Mouse (Mus musculus) lung, postnatal 25 days (tissue): Measurements from ENCODE around the gene Cox20.

Source experiments
- DNase-seq: peaks from one replicate; pipeline ENCODE4 v3.0.0; 2022; ENCODE audit warnings: low spot score

Cox20 gene

GRCm38 (mm10) chr1:178351643-178352042 is 32.7 kb downstream of the Cox20 start:
- DNase-seq: no peak

DNA sequence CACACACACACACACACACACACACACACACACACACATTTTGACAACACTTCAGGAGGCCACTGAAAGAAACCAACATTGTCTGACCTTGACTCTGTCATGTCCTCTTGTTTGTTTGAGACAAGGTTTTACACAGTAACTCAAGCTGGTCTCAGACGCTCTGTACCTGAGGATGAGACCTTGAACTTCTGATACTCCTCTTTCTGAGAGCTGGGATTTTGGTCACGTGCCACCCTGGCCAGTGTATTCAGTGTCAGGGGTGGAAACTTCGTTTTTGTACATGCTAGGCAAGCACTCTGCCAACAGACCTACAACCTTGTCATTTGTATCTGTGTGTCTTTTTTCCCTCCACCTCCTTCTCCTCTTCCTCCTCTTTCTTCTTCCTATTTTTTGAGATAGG is 35.6 kb downstream of the Cox20 start:
- DNase-seq: no peak

GRCm38 (mm10) chr1:178357776-178358710 is 39.1 kb downstream of the Cox20 start:
- no peak for DNase-seq

- DNase-seq: no peak
Observed at GRCm38 (mm10) chr1:178360264-178360663, 41.3 kb downstream of the Cox20 start.

DNA sequence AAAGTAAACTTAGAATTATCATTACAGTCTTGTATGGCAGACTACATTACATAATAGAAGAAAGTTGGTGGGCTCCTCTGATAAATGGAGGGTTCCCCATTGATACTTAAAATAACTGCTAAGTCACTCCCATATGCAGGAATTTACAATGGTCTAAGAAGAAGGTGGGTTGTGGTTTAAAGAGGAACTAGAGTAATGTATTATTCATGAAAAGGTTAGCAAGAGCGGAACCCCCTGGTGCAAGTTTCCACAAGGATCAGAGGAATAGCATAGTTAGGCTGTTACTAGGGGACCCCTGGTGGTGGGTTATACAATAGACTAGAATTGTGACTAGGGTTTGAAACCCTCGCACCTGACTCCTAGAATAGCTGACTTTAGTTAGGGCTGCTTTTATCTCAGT is 41.8 kb downstream of the Cox20 start:
- no peak for DNase-seq

- no peak for DNase-seq
Observed at GRCm38 (mm10) chr1:178365171-178365570, 46.2 kb downstream of the Cox20 start.

DNA sequence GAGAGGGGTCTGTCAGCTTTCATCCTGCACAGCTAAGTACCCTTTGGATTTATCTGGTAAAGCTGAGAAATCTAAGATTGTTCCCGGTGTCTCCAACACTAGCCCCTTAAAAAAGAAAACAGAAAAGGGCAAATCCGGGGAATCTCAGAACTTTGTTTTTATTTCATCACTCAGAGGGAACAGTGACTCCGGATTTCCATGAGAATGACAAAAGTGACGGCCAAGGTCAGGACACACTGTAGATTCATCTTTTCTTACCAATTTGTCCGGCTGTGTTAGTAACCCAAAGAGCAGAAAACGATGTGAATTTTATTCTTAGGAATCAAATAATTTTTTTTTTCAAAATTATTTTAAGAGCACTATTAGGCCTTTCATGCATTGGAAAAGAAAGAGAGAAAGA is 49.2 kb downstream of the Cox20 start:
- no peak for DNase-seq

DNA sequence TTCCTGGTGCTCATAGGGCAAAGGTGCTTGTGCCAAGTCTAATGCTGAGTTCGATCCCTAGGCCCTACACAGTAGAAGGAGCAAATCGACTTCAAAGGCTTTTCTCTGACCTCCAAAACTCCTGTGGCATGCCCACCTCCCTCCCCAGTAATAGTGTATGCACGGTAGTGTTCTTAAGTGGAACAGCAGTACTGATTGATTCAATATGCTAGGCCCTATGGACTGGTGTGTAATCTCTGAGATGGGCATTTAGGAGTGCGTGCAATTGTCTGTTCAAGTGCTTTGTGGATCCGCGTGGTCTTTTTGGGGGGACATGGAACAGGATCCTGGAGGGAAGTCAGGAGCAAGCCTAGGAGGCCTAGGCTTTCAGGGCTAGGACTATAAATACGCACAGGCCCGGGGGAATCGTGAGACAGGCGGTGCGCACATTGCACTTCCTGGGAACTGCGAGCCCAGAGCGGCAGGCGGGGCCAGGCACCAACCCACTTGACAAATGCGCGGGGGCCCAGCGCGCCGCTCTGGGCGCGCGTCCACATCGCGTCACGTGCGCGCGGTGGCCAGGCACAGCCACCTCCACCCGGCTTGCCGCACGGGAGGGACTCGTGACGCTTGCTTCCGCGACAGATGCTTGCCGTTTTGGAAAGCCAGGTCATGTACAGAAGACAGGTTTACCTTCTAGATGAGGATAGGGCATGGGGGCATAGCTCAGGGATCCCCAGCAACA is 49.8 kb downstream of the Cox20 start:
- peak; percentile 94 for DNase-seq

DNA sequence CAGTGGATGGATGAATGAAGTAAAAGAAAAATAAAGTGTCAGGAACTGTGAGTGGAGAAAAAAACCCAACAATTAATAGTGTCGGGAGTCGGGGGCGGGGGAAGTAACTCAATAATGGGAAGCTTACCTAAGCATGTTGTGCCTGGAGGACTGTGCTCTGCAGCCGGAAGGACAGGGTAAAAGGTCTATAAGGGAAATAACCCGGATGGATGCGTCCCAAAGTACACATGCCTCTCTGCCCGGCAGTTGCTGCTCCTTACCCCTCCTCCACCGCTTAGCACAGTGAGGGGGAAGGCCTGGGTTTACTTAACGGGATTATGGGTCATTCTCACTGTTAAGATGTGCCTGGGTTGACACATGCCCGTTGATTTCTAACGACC is 50.3 kb downstream of the Cox20 start:
- peak; percentile 43 for DNase-seq
